Mouse (Mus musculus) hindbrain, postnatal 0 days (tissue): ENCODE measurements around the gene Arhgap35. TPM values are rescaled to one million over a fixed set of nuclear protein-coding genes. Genes with fewer than 3 reads are reported as not detected.

ENCODE experiments used
- ATAC-seq: fragments of 200-750 bp; cut with Nextera tagmentation; 2 replicates; pipeline ENCODE4 v1.8.0; 2017; ENCODE audit warnings: mild to moderate bottlenecking, moderate TSS enrichment, moderate library complexity
- DNase-seq: peaks from one replicate; pipeline ENCODE4 v3.0.0-alpha.2; 2015; ENCODE audit warnings: low spot score
- H3K27ac ChIP-seq: fragments of 300-500 bp; sonication (generic); 2 replicates; pipeline ENCODE4 v1.5.1; 2014; ENCODE audit warnings: mild to moderate bottlenecking
- H3K27me3 ChIP-seq: fragments of 300-500 bp; sonication (generic); 2 replicates; pipeline ENCODE4 v1.6.1; 2014; ENCODE audit warnings: low read length, mixed read lengths; ENCODE audit not compliant: insufficient read depth
- H3K36me3 ChIP-seq: fragments of 300-500 bp; sonication (generic); 2 replicates; pipeline ENCODE4 v1.6.1; 2014; ENCODE audit warnings: low read length, mixed read lengths; ENCODE audit not compliant: insufficient read depth
- H3K4me1 ChIP-seq: fragments of 300-500 bp; sonication (generic); 2 replicates; pipeline ENCODE4 v1.6.1; 2014; ENCODE audit warnings: antibody characterized with exemption, low read length, mixed read lengths; ENCODE audit not compliant: insufficient read depth
- H3K4me2 ChIP-seq: fragments of 300-500 bp; sonication (generic); 2 replicates; pipeline ENCODE4 v1.6.1; 2014; ENCODE audit warnings: low read depth, mild to moderate bottlenecking, low read length, moderate library complexity, mixed read lengths
- H3K4me3 ChIP-seq: fragments of 300-500 bp; sonication (generic); 2 replicates; pipeline ENCODE4 v1.5.1; 2014; ENCODE audit warnings: low read length
- H3K9ac ChIP-seq: fragments of 300-500 bp; sonication (generic); replicated peaks from 2 replicates; pipeline ENCODE4 v1.6.1; 2014; ENCODE audit warnings: mild to moderate bottlenecking, low read length, moderate library complexity, mixed read lengths
- H3K9me3 ChIP-seq: fragments of 300-500 bp; sonication (generic); 2 replicates; pipeline ENCODE4 v1.6.1; 2016; ENCODE audit warnings: low read length, mixed read lengths
- CTCF ChIP-seq: IDR thresholded peaks from 2 replicates; pipeline ENCODE4 v1.5.1; 2016; ENCODE audit warnings: antibody characterized with exemption, control low read depth, low read depth
- whole genome bisulfite sequencing: fragments of 180-500 bp; shearing (Covaris S2); extraction: QIAGEN DNeasy Blood & Tissue Kit; methylation state at CpG from one replicate; pipeline ENCODE4 v1.1.7; 2014; 5-methylcytosine and 5-hydroxymethylcytosine counted together
- polyA plus RNA-seq: library from polyadenylated mRNA; unstranded; fragments of >200 nt; fragmentation: Nextera tagmentation; extraction: Ambion mirVana; gene quantifications from 2 replicates; pipeline ENCODE4 v1.2.1, GENCODE M21; 2015
- total RNA-seq: library from RNA; depleted of rRNA; stranded (reverse); fragments of >200 nt; gene quantifications from 2 replicates; pipeline ENCODE4 v1.2.3, GENCODE M21; 2014

Arhgap35 gene
- total and polyA plus RNA-seq, 2 experiments from 2014 or later, result 24.8 to 131 TPM

DNA sequence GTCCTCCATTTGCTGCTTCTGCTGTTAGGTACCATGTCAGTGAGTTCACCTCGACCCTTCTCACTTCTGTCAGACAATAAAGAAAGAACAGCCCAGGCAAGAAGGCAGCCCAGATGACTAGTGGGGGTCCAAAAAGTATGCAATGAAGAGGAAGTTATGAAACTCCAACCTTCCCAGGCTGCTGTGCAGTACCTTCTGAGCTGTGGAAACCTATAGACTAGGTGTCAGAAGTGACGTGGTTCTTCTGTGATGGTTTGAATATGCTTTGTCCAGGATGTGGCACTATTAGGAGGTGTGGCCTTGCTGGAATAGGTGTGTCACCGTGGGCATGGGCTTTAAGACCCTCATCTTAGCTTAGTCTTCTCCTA, 109.6 kb downstream of the Arhgap35 start:
- no peaks in the 10 kb centered on the region for H3K9me3 ChIP-seq
- TF ChIP-seq CTCF, result no peak
- H3K4me2 ChIP-seq, result no peak overlapping the region
- no peak overlapping the region for H3K4me3 ChIP-seq
- H3K36me3 ChIP-seq, result peaks cover 15% of the 10 kb centered on the region
- H3K27me3 ChIP-seq, result no peaks in the 10 kb centered on the region
- 85% methylated on average over 3 of the region's 3 CpGs for whole genome bisulfite sequencing
- H3K9ac ChIP-seq, result no peak overlapping the region
- H3K4me1 ChIP-seq, result peaks cover 4% of the 10 kb centered on the region; the same call in 1 of the 2 replicates
- H3K27ac ChIP-seq, result 0 out of 2 replicates have a peak overlapping the region, but pooled peaks have one; percentile 48
- ATAC-seq, result no peak
- no peak for DNase-seq

GRCm38 (mm10) chr7:16504573-16505225, 110.1 kb downstream of the Arhgap35 start:
- H3K4me1 ChIP-seq, result peaks cover 4% of the 10 kb centered on the region; the same call in 1 of the 2 replicates
- peak; percentile 22; the same call in 1 of the 2 replicates for ATAC-seq
- WGBS, result 53% methylated on average over 2 of the region's 2 CpGs
- no peaks in the 10 kb centered on the region for H3K27me3 ChIP-seq
- no peak overlapping the region for H3K4me3 ChIP-seq
- no peaks in the 10 kb centered on the region for H3K9me3 ChIP-seq
- peaks cover 15% of the 10 kb centered on the region for H3K36me3 ChIP-seq
- H3K27ac ChIP-seq, result peak overlapping the region; percentile 48; the same call in 1 of the 2 replicates
- no peak overlapping the region for H3K9ac ChIP-seq
- DNase-seq, result peak; percentile 40
- H3K4me2 ChIP-seq, result no peak overlapping the region
- TF ChIP-seq CTCF, result no peak

- H3K27ac ChIP-seq, result no peak overlapping the region
- TF ChIP-seq CTCF, result no peak
- H3K36me3 ChIP-seq, result peaks cover 34% of the 10 kb centered on the region
- 91% methylated on average over 4 of the region's 4 CpGs for WGBS
- H3K27me3 ChIP-seq, result no peaks in the 10 kb centered on the region
- H3K4me2 ChIP-seq, result no peak overlapping the region
- no peak overlapping the region for H3K9ac ChIP-seq
- ATAC-seq (no peak), DNase-seq (no peak)
- H3K9me3 ChIP-seq, result no peaks in the 10 kb centered on the region
- no peak overlapping the region for H3K4me3 ChIP-seq
- peaks cover 4% of the 10 kb centered on the region; the same call in 1 of the 2 replicates for H3K4me1 ChIP-seq
These were observed 113.2 kb downstream of the Arhgap35 start for GRCm38 (mm10) chr7:16501571-16501970.

DNA sequence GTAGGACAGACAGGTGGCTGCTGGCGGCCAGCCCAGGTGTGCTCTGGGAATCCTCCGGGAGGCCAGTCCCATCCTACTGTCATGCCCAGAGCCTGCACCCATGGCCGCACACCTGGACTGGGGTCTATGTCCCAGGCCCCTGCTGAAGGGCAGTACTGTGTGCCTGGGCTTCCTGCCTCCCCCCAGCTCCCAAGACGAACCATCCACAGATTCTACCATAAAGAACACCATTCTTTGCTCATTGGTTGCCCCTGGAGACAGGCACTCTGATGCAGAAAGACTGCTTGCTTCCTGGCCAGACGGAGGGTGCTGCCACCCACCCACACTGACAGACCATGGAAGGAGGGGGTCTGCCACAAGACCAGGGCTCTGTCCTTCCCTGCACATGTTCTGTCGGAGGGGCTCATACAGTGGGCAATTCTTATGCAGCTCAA, 115.1 kb downstream of the Arhgap35 start:
- ATAC-seq (peak; percentile 87), DNase-seq (peak; percentile 45)
- Histone ChIP-seq H3K36me3 (peaks cover 40% of the 10 kb centered on the region), H3K4me2 (no peak overlapping the region), H3K4me1 (peaks cover 2% of the 10 kb centered on the region; the same call in 1 of the 2 replicates), H3K4me3 (no peak overlapping the region), H3K27me3 (no peaks in the 10 kb centered on the region), H3K9ac (no peak overlapping the region), H3K27ac (0 out of 2 replicates have a peak overlapping the region, but pooled peaks have one; percentile 42), H3K9me3 (no peaks in the 10 kb centered on the region)
- no peak for TF ChIP-seq CTCF
- 56% methylated on average over 6 of the region's 6 CpGs for WGBS

- H3K4me3 ChIP-seq, result no peak overlapping the region
- WGBS, result 97% methylated on average over 3 of the region's 3 CpGs
- no peaks in the 10 kb centered on the region for H3K9me3 ChIP-seq
- H3K9ac ChIP-seq, result no peak overlapping the region
- peaks cover 30% of the 10 kb centered on the region for H3K36me3 ChIP-seq
- no peaks in the 10 kb centered on the region for H3K4me1 ChIP-seq
- no peak for ATAC-seq
- DNase-seq, result no peak
- TF ChIP-seq CTCF, result no peak
- no peaks in the 10 kb centered on the region for H3K27me3 ChIP-seq
- no peak overlapping the region for H3K27ac ChIP-seq
- H3K4me2 ChIP-seq, result no peak overlapping the region
These were observed 118.5 kb downstream of the Arhgap35 start for GRCm38 (mm10) chr7:16496260-16496659.

DNA sequence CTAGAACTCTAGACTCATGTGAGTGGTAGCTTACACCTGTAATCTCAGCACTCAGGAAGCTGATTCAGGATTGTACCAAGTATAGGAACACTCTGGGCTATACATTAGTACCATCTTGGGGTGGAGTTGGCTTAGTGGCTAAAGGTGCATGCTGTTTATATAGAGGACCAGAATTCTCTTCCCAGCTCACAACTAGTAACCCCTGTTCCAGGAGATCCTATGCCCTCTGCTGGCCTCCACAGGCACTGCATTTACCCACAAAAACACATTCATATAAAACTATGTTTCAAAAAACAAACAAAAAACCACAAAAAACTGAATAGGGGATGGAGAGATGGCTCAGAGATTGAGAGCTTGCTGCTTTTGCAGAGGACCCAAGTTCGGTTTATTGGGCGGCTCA, 121.4 kb downstream of the Arhgap35 start:
- Histone ChIP-seq H3K9ac (no peak overlapping the region), H3K27me3 (no peaks in the 10 kb centered on the region), H3K9me3 (no peaks in the 10 kb centered on the region), H3K4me2 (no peak overlapping the region), H3K36me3 (peaks cover 29% of the 10 kb centered on the region), H3K4me1 (no peaks in the 10 kb centered on the region), H3K27ac (no peak overlapping the region), H3K4me3 (no peak overlapping the region)
- TF ChIP-seq CTCF, result peak; percentile 75
- peak; percentile 45 for ATAC-seq
- peak; percentile 59 for DNase-seq
- 46% methylated on average over 2 of the region's 2 CpGs for WGBS

DNA sequence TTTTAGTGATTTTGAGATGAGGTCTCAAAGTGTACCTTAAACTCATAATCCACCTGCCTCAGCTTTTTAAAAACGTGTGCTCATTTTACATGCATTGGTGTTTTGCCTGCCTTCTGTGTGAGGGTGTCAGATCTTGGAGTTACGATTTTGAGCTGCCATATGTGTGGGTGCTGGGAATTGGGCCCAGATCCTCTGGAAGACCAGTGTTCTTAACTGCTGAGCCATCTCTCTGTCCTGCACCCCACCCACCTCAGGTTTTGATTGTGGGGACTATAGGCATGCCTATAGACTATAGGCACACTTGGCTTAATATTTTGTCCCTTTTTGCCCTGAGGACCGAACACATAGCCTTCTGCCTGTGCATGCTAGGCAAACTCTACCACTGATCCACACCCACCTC, 122.6 kb downstream of the Arhgap35 start:
- 61% methylated on average over 3 of the region's 3 CpGs for WGBS
- no peak overlapping the region for H3K9ac ChIP-seq
- ATAC-seq (no peak), DNase-seq (no peak)
- no peak for TF ChIP-seq CTCF
- no peaks in the 10 kb centered on the region for H3K4me1 ChIP-seq
- H3K36me3 ChIP-seq, result peaks cover 17% of the 10 kb centered on the region
- no peak overlapping the region for H3K27ac ChIP-seq
- H3K4me2 ChIP-seq, result no peak overlapping the region
- no peaks in the 10 kb centered on the region for H3K9me3 ChIP-seq
- H3K27me3 ChIP-seq, result no peaks in the 10 kb centered on the region
- H3K4me3 ChIP-seq, result no peak overlapping the region
